Mouse (Mus musculus) natural killer cell, adult 2 months (primary cell): Measurements from ENCODE around the gene Olfr1224-ps1.
"Not testable (repeated sequence)": the region's sequence is repeated elsewhere in the genome, so short reads cannot be mapped to it uniquely, and the experiment has no call there.

Source experiments
- DNase-seq, 2 experiments: peaks; one replicate each; pipeline ENCODE4 v3.0.0; 2022; ENCODE audit warnings: low spot score in 2 of 2

Gene Olfr1224-ps1

DNA sequence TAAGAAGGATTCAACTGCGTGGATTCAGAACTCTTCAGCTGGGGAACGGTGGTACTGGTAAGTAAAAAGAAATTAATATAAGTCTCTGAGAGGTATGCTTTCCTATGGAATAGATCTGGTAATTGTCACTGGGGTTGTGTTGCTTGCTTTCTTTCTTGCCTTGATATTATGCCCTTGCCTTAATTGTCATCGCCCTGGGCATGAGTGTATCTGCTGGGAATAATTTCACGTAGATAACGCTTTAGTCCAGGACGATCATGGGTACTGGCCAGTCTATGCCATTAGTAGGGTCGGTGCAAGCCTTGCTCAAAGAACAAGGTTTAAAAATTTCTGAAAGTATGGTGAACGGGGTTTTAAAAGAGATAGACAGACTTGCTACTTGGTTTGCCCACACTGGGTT lies at the start of gene Olfr1224-ps1:
Gene Olfr1224-ps1 (minus strand): TSS at position 101 of the 400 bp plus-strand sequence.
- DNase-seq, result not testable (repeated sequence)

DNA sequence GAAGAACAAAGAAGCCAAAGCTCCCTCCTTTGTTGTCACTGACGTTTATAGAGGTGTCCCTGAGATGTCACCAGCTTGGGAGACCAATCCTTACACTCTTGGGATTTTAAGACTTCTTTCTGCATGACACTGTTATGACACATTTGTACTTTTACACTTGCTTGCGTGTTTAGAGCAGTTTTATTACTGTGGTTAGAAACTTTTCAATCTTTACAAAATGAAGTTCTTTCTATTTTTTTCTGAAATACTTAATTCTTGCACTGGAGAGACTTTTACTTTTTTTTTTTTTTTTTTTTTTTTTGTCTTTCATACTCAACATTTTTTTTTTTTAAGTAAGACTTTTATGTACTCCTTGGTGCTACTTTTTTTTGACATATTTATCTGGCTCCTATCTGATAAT lies 36.1 kb upstream of the Olfr1224-ps1 start, which contains the start of gene Olfr1226:
Gene Olfr1226 (minus strand): TSS at position 101 of the 400 bp plus-strand sequence.
- no peak for DNase-seq

DNA sequence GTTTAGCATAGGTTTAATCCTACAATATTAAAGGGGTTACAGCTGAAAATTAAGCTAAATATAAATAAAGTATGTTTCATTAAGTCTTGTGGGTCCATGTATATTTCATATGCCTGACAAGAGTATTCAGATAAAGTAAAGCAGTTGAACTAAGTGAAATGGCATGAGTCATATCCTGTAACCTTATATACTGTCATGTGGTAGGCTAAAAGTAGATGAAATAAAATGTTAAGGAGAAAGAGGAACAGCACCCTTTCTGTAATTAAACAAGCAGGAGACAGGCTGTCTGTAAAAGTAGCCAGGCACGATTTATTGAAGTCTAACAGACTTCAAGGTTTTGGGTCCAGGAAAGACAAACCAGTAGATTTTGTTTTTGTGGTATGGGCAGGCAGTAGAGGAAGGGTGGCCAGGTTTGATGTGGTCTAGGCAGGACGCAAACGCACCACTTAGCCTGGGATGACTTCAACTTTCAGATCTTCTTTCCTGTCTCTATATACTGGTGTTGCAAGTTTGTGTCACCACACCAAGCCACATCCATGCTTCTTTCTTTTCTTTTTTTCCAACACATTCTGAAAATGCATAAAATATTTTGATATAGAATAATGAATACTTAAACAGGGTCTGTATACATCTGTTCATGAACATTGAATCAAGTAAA lies 32.6 kb upstream of the Olfr1224-ps1 start:
- DNase-seq, result no peak

DNA sequence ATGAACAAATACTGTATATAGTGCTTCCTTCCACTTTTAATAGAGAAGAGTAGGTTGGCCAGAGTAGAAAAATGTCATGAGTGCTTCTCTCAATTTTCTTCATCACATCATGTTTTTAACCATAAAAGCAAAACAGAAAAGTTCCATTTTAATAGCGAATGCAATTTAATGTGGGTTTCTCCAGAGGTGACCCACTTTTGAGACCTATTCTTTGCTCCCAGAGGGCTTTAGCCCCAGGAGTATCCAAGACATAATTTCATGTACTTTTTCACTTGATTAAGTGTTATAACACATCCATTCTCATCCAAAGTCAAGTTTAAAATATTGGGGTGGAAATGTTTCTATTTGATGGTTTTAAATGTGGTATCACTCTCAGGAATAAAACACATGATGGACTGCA lies 10.7 kb upstream of the Olfr1224-ps1 start, which contains the start of gene Olfr1225:
Gene Olfr1225 (minus strand): TSS at position 101 of the 400 bp plus-strand sequence.
- no peak for DNase-seq

DNA sequence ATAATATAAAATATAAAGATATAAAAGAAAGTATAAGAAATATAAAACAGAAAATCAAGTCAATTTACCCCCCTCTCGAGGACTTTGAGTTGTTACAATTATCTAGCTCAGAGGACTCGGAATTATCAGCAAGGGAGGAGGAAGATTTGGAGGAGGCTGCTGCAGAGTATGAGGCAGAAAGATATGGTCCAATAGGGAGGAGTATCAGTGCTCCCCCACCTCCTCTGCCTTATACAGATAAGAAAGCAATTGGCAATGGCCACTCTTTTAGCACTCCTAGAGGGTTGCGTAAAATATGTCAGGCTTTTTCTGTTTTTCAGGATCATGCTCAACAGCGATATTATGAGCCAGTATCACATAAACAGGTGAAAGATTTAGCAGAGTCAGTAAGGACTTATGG lies 820 bp upstream of the Olfr1224-ps1 start:
- DNase-seq, result not testable (repeated sequence)

DNA sequence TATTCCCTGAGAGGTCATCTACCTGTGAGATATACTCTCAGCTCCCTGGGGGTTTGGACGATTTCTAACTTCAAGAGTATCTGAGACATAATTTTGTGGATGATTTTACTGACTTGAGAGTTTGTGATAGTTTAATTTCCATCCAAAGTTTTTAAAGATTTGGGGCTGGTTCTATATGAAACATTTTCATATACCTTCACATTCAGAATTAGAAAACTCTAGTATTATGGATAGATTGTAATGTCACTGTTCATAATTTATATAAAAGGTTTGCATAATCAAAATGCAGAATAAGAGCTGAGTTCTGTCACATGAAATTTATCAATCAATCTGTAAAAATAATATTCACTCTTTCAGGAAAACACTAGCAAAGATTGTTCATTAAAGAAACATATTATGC lies 12.4 kb downstream of the Olfr1224-ps1 start, which contains the start of gene Olfr1223:
Gene Olfr1223 (minus strand): TSS at position 101 of the 400 bp plus-strand sequence.
- DNase-seq, result no peak

DNA sequence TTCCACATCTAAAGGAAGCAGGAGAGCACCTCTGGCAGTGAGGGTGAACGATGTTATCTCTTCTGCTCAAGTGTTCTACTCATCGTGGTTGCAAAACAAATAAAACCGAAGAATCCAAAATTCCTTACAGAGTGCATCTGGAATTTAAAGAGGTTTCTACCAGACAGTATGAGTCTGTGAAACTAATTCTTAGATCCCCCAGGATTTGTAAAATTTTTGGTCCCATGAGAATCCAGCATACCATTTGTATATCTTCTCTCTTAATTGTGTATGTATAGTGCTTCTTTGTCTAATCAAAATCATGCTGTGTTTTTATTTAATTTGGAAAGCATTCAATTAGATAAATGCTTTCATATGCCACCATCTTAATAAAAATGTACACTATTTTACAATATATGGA lies 30.9 kb downstream of the Olfr1224-ps1 start, which contains the start of gene Olfr1222:
Gene Olfr1222 (minus strand): TSS at position 101 of the 400 bp plus-strand sequence.
- no peak for DNase-seq

DNA sequence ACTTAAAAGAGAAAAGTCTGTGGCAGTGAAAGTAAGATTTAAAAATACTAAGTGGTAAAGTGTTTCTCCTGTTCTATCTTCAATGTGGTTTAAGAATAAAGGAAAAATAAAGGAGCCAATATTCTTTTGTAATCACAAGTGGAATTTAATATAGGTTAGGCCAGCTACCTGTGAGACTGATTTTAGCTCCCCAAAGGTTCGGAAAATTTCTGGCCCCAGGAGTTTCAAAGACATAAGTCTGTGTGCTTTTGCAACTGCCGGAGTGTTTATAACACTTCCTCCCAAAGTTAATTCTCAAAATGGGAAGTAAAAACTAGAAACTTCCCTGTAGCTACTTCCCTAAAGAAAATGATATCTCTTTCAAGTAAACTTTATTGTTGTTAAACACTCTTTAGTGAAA lies 46.7 kb downstream of the Olfr1224-ps1 start, which contains the start of gene Olfr1221:
Gene Olfr1221 (minus strand): TSS at position 101 of the 400 bp plus-strand sequence.
- no peak for DNase-seq

DNA sequence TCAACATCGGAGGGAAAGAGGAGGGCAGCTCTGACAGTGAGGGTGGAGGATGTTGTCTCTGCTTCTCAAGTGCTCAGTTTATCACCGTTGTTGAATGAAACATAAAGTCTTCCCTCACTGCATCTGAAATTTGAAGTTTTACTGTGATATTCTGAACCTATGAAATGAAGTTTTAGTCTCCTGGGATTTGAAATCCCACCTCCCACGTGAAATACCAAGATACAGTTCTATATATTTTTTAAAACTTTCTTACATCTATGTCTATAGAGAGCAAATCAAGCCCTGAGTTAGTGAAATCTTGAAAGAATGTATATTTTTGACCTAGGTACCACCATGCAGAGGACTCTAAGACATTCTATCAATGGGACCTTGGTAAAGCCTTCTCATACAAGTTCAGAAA lies 57.2 kb downstream of the Olfr1224-ps1 start, which contains the start of gene Olfr1220:
Gene Olfr1220 (minus strand): TSS at position 101 of the 400 bp plus-strand sequence.
- DNase-seq, result no peak

DNA sequence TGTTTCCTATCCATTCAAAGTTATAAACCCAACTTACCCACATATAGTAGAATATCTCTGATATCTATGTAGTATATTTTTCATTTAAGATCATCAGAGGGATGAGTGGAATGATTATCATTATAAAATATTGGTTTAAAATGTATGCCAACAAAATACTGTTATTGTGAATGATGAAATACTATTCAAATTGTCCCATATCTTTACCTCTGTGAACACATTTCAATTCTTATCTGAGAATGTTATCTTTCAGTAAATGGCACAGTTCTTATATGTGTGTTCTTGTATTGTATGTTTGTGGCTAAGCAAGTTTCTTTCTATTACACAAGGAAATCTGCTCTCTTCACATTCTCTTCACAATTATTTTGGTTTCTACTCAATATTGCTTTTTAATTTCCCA lies 58.2 kb downstream of the Olfr1224-ps1 start:
- no peak for DNase-seq
